Mouse (Mus musculus) cerebellum, adult 2 months (tissue): ENCODE data around the gene Fam83g. TPM values are rescaled to one million over a fixed set of nuclear protein-coding genes. Genes with fewer than 3 reads are reported as not detected.

ENCODE experiments used
- DNase-seq, 2 experiments: peaks; one replicate each; pipeline ENCODE4 v3.0.0; 2021
- H3K27ac ChIP-seq: fragments of 200-500 bp; 2 replicates; pipeline ENCODE4 v1.5.1; 2012; ENCODE audit warnings: low read length, control low read depth, inconsistent platforms; ENCODE audit not compliant: insufficient read depth
- H3K27me3 ChIP-seq: fragments of 200-500 bp; 2 replicates; pipeline ENCODE4 v1.6.1; 2012; ENCODE audit warnings: inconsistent platforms, mild to moderate bottlenecking, low read length, moderate library complexity; ENCODE audit not compliant: control insufficient read depth, insufficient read depth
- H3K4me1 ChIP-seq: fragments of 200-500 bp; 2 replicates; pipeline ENCODE4 v1.6.1; 2011; ENCODE audit warnings: low read length; ENCODE audit not compliant: control insufficient read depth, insufficient read depth
- H3K4me3 ChIP-seq: fragments of 200-500 bp; replicated peaks from 2 replicates; pipeline ENCODE3; 2011; ENCODE audit warnings: mild to moderate bottlenecking, low read depth, low read length, control low read depth; ENCODE audit not compliant: insufficient read depth
- CTCF ChIP-seq: fragments of 200-500 bp; IDR thresholded peaks from 2 replicates; pipeline ENCODE4 v1.5.1; 2011; ENCODE audit warnings: low read depth, mild to moderate bottlenecking, control low read depth, low read length, moderate library complexity, borderline replicate concordance; ENCODE audit not compliant: insufficient read depth
- POLR2A ChIP-seq: fragments of 200-500 bp; IDR thresholded peaks from 2 replicates; pipeline ENCODE4 v1.6.1; 2011; ENCODE audit warnings: low read length, control low read depth, borderline replicate concordance; ENCODE audit not compliant: insufficient read depth
- WGBS: fragments of 180-500 bp; shearing (Covaris S2); methylation state at CpG from one replicate; pipeline ENCODE4 v1.1.7; 2018; 5-methylcytosine and 5-hydroxymethylcytosine counted together
- polyA plus RNA-seq: library from polyadenylated mRNA; depleted of rRNA; stranded (reverse); fragments of >200 nt; gene quantifications from 2 replicates; pipeline ENCODE4 v1.2.3, GENCODE M21; 2012

The Fam83g gene
- polyA plus RNA-seq, 1 experiment: 0.08 TPM

DNA sequence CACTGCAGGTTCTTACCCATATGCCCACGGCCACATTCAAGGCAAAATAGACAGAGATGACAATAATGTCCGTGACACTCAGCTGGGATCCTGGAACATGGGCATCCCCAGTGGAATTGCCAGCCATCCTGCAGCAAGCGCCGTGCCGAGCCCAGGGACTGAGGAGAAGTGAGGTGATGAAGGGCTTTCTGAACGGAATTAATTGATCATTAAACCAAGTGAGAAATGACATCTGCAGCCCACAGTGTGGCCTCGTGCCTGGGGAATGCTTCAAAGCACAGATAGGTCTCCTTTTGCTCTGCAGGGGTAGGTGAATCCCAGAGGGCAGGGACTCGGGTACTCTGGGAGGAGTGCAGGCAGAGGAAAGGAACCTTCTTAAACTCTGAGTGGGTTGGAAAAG, 35.9 kb downstream of the Fam83g start:
- TF ChIP-seq POLR2A (no peak), CTCF (no peak)
- no peak overlapping the region for H3K4me3 ChIP-seq
- 61% methylated on average over 8 of the region's 8 CpGs for WGBS
- no peak for DNase-seq
- H3K4me1 ChIP-seq: no peaks in the 10 kb centered on the region
- no peaks in the 10 kb centered on the region for H3K27me3 ChIP-seq
- no peak overlapping the region for H3K27ac ChIP-seq

DNA sequence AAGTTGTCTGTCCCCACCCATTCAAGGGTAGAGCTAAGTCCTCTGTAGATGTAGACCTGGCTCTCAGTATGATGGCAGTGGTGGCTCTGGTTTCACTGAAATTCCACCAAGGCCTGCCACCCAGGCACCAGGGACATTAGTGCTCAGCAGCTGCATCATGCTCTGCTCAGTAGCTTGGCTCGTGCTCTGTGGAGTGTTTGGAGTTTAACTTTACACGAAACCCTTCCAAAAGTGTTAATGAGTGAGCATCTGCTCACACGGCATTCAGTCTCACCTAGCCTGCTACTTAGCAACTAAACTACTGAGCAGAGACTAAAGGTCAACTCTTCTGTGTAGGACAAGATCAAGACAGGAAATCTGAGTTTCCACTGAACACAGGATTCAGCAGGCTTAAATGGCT, 36.7 kb downstream of the Fam83g start, which contains the start of gene Slc5a10:
Gene Slc5a10 (minus strand): TSS at position 191 of the 400 bp plus-strand sequence.
- WGBS: 83% methylated on average over 3 of the region's 3 CpGs
- TF ChIP-seq CTCF (no peak), POLR2A (no peak)
- DNase-seq: no peak
- Histone ChIP-seq H3K27ac (no peak within 1 kb of the TSS), H3K4me1 (no peaks in the 10 kb centered on the region), H3K4me3 (no peak within 1 kb of the TSS), H3K27me3 (no peaks in the 10 kb centered on the region)

DNA sequence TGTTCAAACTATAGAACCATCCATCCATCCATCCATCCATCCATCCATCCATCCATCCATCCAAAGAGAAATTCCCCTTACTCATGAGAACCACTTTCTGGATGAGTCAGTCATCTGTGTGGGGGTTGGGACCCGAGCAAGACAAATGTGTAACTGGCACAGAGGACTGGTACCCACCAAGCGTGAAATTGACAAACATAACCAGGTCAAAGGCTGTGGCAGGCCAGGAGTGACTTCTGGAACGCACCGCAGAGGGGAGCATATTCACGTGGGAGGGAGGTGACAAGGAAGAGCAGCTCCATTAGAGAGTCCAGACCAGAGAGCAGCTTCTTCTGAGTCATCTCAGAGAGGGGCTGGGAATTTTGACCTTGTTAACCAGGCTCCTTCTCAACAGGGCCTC, 38.2 kb downstream of the Fam83g start:
- Histone ChIP-seq H3K4me1 (no peaks in the 10 kb centered on the region), H3K27ac (no peak overlapping the region), H3K4me3 (no peak overlapping the region), H3K27me3 (no peaks in the 10 kb centered on the region)
- DNase-seq: no peak
- TF ChIP-seq CTCF: no peak
- no peak for TF ChIP-seq POLR2A
- WGBS: 33% methylated on average over 5 of the region's 5 CpGs

DNA sequence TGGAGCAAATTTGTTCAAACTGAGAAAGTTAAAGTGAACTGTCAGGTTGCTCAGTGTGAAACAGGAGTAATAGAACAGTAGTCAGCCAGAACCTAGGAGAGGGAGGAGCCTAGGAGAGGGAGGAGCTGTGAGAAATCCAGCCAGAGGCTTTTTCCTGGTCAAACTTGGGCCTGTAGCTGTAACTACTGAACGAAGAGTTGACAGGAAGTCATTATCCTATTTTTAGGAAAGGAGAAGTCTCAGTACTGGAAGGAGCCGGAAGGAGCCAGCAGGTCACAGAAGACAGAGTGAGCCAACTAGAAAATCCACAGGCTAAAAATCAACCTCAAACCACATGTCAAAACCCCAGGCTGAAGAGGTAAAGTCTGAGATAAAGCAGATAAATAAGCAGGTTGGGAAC, 44.1 kb downstream of the Fam83g start:
- H3K4me1 ChIP-seq: no peaks in the 10 kb centered on the region
- TF ChIP-seq CTCF: no peak
- no peak for TF ChIP-seq POLR2A
- no peak overlapping the region for H3K4me3 ChIP-seq
- no peak overlapping the region for H3K27ac ChIP-seq
- DNase-seq: no peak
- no peaks in the 10 kb centered on the region for H3K27me3 ChIP-seq
- 33% methylated on average over 2 of the region's 2 CpGs for WGBS

DNA sequence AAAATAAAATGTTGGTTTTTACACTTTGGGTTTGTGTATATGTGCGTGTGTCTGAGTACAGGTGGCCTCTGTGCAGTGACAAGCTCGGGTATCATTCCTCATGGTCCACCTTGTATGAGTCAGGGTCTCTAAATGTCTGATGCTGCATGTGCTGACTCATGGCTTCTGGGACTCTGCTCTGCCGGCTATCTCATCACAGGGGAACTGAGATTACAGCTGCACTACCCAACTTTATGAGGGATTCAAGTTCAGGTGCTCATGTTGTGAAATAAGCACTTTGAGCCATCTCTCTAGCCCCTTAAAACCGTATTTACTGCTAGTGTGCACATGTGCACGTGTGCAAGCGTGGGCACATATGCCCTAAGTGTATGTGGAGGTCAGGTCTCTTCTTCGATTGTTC, 48.8 kb downstream of the Fam83g start:
- no peak overlapping the region for H3K27ac ChIP-seq
- TF ChIP-seq POLR2A (no peak), CTCF (no peak)
- no peak for DNase-seq

DNA sequence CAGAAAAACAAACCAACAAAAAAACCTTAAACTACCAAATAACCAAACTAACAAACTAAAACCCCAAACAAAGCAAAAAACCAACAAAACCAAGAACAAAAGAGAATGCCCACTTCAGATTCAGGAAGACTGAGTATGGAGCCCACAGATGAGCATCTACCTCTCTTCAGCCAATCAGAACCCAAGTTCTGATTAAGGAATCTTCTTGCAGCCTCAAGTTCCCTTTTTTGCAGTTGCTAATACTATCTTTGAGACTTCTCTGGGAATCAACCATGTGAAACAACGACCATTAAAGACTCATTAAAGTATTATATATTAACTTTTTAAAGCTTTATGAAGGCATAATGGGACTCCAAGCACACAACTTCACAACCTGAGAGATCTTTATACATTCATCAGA, 53.4 kb downstream of the Fam83g start:
- WGBS: 96% methylated on average over 1 of the region's 1 CpGs
- Histone ChIP-seq H3K27me3 (no peaks in the 10 kb centered on the region), H3K4me1 (no peaks in the 10 kb centered on the region), H3K27ac (no peak overlapping the region), H3K4me3 (no peak overlapping the region)
- DNase-seq: no peak
- no peak for TF ChIP-seq POLR2A
- no peak for TF ChIP-seq CTCF

More for the DNA sequence above, 48.8 kb downstream of the Fam83g start:
- H3K4me3 ChIP-seq: no peak overlapping the region
- WGBS: 89% methylated on average over 7 of the region's 7 CpGs
- no peaks in the 10 kb centered on the region for H3K27me3 ChIP-seq
- no peaks in the 10 kb centered on the region for H3K4me1 ChIP-seq

DNA sequence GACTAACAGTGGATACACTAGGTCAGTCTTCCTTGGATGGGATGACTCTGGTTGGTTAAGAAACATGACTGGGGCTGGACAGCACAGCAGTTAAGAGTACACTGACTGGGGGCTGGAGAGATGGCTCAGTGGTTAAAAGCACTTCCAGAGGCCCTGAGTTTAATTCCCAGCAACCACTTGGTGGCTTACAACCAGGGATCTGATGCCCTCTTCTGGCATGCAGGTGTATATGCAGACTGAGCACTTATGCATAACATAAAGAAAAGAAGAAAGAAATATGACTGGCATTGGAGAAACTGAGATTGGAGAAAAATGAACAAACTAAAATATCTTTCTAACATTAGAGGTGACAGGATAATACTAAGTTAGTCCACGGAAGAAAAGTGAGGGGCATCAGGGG, 56.6 kb downstream of the Fam83g start:
- H3K27me3 ChIP-seq: no peaks in the 10 kb centered on the region
- DNase-seq: no peak
- WGBS: 98% methylated on average over 1 of the region's 1 CpGs
- no peak overlapping the region for H3K27ac ChIP-seq
- H3K4me1 ChIP-seq: no peaks in the 10 kb centered on the region
- no peak for TF ChIP-seq POLR2A
- TF ChIP-seq CTCF: no peak
- H3K4me3 ChIP-seq: no peak overlapping the region

DNA sequence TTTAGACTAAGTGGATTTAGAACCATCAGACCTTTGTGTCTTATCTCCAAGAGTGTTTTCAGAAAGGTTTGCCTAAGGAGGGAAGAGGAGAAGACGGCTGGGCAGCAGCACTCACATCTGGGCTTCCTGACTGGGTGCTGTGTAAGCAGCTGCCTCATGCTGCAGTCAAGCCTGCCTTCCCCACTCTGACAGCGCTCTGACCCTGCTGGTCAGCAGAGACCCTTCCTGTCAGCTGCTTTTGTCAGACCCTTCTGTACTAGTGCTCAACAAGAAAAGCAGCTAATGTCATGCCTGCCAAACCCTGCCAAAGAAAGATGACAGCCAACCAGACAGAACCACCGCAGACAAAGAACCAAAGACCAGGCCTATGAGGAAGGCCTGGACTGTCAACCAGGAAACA, 59.9 kb downstream of the Fam83g start:
- H3K27ac ChIP-seq: no peak overlapping the region
- DNase-seq: no peak
- 58% methylated on average over 3 of the region's 3 CpGs for WGBS
- H3K4me1 ChIP-seq: no peaks in the 10 kb centered on the region
- H3K4me3 ChIP-seq: no peak overlapping the region
- H3K27me3 ChIP-seq: no peaks in the 10 kb centered on the region
- TF ChIP-seq CTCF (no peak), POLR2A (no peak)

DNA sequence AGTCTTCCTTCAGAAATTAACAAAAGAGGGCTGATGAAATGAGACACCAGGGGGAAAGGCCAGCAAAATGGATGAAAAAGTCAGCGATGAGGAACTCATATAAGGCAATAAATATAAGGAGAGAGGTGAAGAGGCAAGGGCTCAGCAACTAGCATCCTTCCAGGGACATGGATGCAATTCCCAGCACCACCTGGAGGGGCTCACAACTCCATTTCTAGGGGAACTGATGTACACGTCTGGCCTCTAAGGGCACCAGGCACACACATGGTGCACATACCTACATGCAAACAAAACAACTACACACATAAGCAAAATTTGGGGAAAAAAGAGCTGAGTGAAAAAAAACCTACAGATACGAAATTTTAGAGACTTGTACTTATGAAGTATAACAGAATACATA, 60.6 kb downstream of the Fam83g start:
- TF ChIP-seq POLR2A (no peak), CTCF (0 out of 2 replicates have a peak, but pooled peaks have one; percentile 6)
- no peak overlapping the region for H3K27ac ChIP-seq
- no peak for DNase-seq
- no peaks in the 10 kb centered on the region for H3K27me3 ChIP-seq
- H3K4me1 ChIP-seq: no peaks in the 10 kb centered on the region
- 68% methylated on average over 3 of the region's 3 CpGs for WGBS
- no peak overlapping the region for H3K4me3 ChIP-seq

DNA sequence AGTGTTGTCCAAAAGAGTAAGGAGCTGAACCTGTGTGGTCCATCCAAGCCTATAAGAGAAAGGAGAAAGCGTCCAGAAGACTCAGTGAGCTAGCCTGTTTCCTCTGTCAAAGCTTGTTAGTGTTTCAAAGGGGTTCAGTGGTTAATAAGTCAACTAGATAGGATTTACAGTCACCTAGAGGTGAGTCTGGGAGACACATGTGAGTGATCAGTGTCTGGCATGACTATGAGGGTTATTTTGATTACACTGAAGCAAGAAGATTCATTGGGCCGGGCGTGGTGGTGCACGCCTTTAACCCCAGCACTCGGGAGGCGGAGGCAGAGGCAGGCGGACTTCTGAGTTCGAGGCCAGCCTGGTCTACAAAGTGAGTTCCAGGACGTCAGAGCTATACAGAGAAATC, 61.9 kb downstream of the Fam83g start:
- DNase-seq: no peak
- no peaks in the 10 kb centered on the region for H3K27me3 ChIP-seq
- WGBS: 95% methylated on average over 9 of the region's 9 CpGs
- H3K4me1 ChIP-seq: no peaks in the 10 kb centered on the region
- no peak overlapping the region for H3K4me3 ChIP-seq
- H3K27ac ChIP-seq: no peak overlapping the region
- TF ChIP-seq CTCF: no peak
- no peak for TF ChIP-seq POLR2A
